Mouse (Mus musculus) neural tube, embryonic 11.5 days (tissue): Measurements from ENCODE around the gene Cdyl. TPM values are rescaled to one million over a fixed set of nuclear protein-coding genes. Genes with fewer than 3 reads are reported as not detected.

Experiments used
- ATAC-seq: fragments of 200-750 bp; cut with Nextera tagmentation; 2 replicates; pipeline ENCODE4 v1.8.0; 2017; ENCODE audit warnings: moderate number of reproducible peaks, mild to moderate bottlenecking, moderate TSS enrichment, moderate library complexity; ENCODE audit not compliant: insufficient read depth, low FRiP score, low TSS enrichment
- DNase-seq: peaks from one replicate; pipeline ENCODE4 v3.0.0-alpha.2; 2015; ENCODE audit warnings: low spot score
- H3K27ac ChIP-seq: fragments of 300-500 bp; sonication (generic); 2 replicates; pipeline ENCODE4 v1.5.1; 2014; ENCODE audit warnings: low read depth, mild to moderate bottlenecking, low read length
- H3K27me3 ChIP-seq: fragments of 300-500 bp; sonication (generic); 2 replicates; pipeline ENCODE4 v1.6.1; 2014; ENCODE audit warnings: mild to moderate bottlenecking, low read length, mixed read lengths; ENCODE audit not compliant: control insufficient read depth, insufficient read depth
- H3K36me3 ChIP-seq: fragments of 300-500 bp; sonication (generic); 2 replicates; pipeline ENCODE4 v1.6.1; 2014; ENCODE audit warnings: mild to moderate bottlenecking, low read length, moderate library complexity, mixed read lengths; ENCODE audit not compliant: control insufficient read depth, insufficient read depth
- H3K4me1 ChIP-seq: fragments of 300-500 bp; sonication (generic); 2 replicates; pipeline ENCODE4 v1.6.1; 2014; ENCODE audit warnings: low read length, mixed read lengths; ENCODE audit not compliant: control insufficient read depth, insufficient read depth
- H3K4me2 ChIP-seq: fragments of 300-500 bp; sonication (generic); 2 replicates; pipeline ENCODE4 v1.6.1; 2014; ENCODE audit warnings: low read depth, mild to moderate bottlenecking, moderate library complexity
- H3K4me3 ChIP-seq: fragments of 300-500 bp; sonication (generic); 2 replicates; pipeline ENCODE4 v1.5.1; 2014; ENCODE audit warnings: low read depth, low read length
- H3K9ac ChIP-seq: fragments of 300-500 bp; sonication (generic); 2 replicates; pipeline ENCODE4 v1.6.1; 2014; ENCODE audit warnings: mild to moderate bottlenecking, low read length
- H3K9me3 ChIP-seq: fragments of 300-500 bp; sonication (generic); 2 replicates; pipeline ENCODE4 v1.6.1; 2016; ENCODE audit warnings: low read length; ENCODE audit not compliant: control insufficient read depth
- WGBS: fragments of 180-500 bp; shearing (Covaris S2); extraction: QIAGEN DNeasy Blood & Tissue Kit; methylation state at CpG from one replicate; pipeline ENCODE4 v1.1.7; 2014; 5-methylcytosine and 5-hydroxymethylcytosine counted together
- polyA plus RNA-seq: library from polyadenylated mRNA; unstranded; fragments of >200 nt; fragmentation: Nextera tagmentation; extraction: Ambion mirVana; gene quantifications from 2 replicates; pipeline ENCODE4 v1.2.1, GENCODE M21; 2014

The Cdyl gene
- polyA plus RNA-seq, 1 experiment from 2014 or later: 15.1 TPM

DNA sequence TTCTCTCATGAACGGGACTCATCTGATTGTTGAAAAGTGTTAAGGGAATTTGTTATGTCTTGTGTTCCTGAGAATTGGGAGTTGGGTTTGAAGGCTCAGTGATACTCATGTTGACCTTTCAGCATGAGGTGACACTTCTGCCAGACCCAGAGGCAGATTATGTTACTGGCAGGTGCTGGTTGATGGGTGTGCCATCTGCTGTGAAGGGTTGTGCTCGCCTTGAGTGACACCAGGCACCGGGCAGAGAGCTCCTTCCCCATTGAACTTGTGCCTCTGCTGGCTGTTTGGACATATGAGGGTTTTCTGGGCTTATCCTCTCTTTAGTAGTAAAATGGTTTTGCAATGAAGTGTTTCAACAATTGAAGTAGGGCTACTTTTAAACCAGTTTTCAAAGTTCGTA lies 135.1 kb downstream of the Cdyl start:
- no peak for DNase-seq
- Histone ChIP-seq H3K9me3 (no peaks in the 10 kb centered on the region), H3K27me3 (no peaks in the 10 kb centered on the region), H3K27ac (no peak overlapping the region), H3K4me3 (no peak overlapping the region), H3K4me1 (no peaks in the 10 kb centered on the region), H3K36me3 (no peaks in the 10 kb centered on the region), H3K4me2 (no peak overlapping the region), H3K9ac (no peak overlapping the region)
- ATAC-seq: no peak
- 66% methylated on average over 4 of the region's 4 CpGs for WGBS

DNA sequence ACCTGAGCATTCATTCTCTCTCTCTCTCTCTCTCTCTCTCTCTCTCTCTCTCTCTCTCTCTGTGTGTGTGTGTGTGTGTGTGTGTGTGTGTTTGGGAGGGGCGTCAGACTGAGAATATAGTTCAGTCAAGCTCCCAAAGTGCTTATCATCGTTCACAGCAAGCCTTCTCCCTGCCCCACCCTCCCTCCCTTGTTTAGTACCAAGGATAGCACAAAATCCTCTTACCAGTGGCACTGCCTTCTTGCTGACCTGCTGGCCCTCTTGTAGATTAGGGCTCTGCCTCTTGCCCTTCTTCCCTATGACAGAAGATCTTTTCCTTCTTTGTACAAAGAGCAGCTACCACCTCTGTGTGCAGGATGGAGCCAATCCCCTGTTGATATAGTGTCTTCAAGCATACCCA lies 136.3 kb downstream of the Cdyl start:
- no peaks in the 10 kb centered on the region for H3K9me3 ChIP-seq
- DNase-seq (no peak), ATAC-seq (no peak)
- H3K4me1 ChIP-seq: no peaks in the 10 kb centered on the region
- no peak overlapping the region for H3K4me2 ChIP-seq
- no peak overlapping the region for H3K27ac ChIP-seq
- WGBS: 57% methylated on average over 2 of the region's 2 CpGs
- H3K27me3 ChIP-seq: no peaks in the 10 kb centered on the region
- no peaks in the 10 kb centered on the region for H3K36me3 ChIP-seq
- no peak overlapping the region for H3K4me3 ChIP-seq
- no peak overlapping the region for H3K9ac ChIP-seq

DNA sequence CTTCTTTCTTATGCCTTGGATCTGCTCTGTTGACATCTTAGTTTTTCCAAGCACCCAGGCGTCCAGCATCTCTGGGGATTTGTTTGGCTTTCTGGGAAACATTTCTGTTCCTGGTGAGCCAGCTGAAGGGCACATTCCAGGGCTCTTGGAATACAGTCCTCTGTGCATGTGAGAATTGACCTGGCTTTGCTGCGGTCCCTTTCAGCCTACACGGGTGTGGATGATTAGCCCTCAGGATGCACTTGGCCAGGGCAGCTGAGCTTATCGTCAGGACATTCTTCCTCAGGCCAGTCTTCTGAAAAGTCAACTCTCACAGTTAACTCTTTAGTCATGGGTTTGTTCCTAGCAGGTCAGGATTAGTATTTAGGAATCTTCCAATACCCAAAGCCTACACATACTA lies 136.7 kb downstream of the Cdyl start:
- Histone ChIP-seq H3K9ac (no peak overlapping the region), H3K4me1 (no peaks in the 10 kb centered on the region), H3K4me3 (no peak overlapping the region), H3K27ac (no peak overlapping the region), H3K9me3 (no peaks in the 10 kb centered on the region), H3K36me3 (no peaks in the 10 kb centered on the region), H3K27me3 (no peaks in the 10 kb centered on the region), H3K4me2 (no peak overlapping the region)
- no peak for DNase-seq
- no peak for ATAC-seq
- 52% methylated on average over 4 of the region's 4 CpGs for WGBS

DNA sequence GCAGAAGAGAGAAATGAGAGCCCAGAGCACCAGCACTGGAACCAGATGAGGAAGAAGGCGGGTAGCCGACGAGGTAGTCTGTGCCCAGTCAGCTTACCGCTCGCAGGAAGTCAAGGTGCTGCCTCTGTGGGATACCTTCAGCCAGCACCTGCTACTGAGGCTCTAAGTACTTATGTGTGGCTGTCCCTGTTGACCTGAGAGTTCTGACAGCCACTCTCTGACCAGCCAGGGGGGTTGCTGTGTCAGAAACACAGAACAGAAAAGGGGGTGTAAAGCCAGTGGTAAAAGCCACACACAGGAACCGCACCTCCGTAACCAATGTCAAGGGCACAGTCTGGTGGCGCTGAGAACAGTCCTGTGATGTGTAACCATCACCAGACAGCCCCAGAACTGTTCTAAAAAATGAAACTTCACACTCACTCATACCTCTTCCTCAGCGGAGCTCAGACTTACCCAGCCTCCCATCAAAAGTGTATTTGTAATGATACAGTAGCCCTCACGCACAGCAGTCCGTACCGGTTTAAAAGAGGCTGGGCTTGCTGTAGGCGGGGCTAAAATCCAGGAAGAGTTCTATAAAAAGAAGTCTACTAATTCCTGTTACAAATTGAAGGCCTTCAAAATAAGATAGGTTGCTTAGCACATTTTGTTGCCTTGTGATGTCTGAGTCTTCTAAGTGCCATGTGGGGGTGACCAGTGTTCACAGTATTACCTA lies 138.3 kb downstream of the Cdyl start:
- H3K9ac ChIP-seq: no peak overlapping the region
- H3K27me3 ChIP-seq: no peaks in the 10 kb centered on the region
- H3K4me2 ChIP-seq: no peak overlapping the region
- WGBS: 91% methylated on average over 13 of the region's 13 CpGs
- DNase-seq: no peak
- no peaks in the 10 kb centered on the region for H3K9me3 ChIP-seq
- H3K27ac ChIP-seq: no peak overlapping the region
- no peaks in the 10 kb centered on the region for H3K36me3 ChIP-seq
- no peak for ATAC-seq
- no peak overlapping the region for H3K4me3 ChIP-seq
- no peaks in the 10 kb centered on the region for H3K4me1 ChIP-seq

DNA sequence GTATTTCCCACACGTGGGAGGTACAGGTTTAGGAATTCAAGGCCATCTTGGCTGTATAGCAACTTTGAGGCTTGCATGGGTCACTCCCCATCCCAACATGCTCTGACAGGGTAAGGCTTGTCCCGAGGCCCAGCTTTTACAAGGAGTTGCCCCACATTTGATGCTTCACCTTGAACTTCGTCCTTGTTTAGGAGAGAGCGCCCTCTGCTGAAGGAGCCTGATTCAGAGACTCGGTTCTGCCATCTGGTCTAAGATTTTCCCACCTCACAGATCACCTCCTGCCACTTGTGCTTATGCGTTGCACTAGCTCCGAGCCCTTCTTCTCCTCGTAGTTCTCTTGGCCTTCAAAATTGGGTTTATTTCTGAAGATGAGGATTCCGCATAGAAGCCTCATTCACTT lies 139.0 kb downstream of the Cdyl start:
- Histone ChIP-seq H3K4me2 (no peak overlapping the region), H3K9ac (no peak overlapping the region), H3K4me1 (no peaks in the 10 kb centered on the region), H3K27ac (no peak overlapping the region), H3K36me3 (no peaks in the 10 kb centered on the region), H3K27me3 (no peaks in the 10 kb centered on the region), H3K4me3 (no peak overlapping the region), H3K9me3 (no peaks in the 10 kb centered on the region)
- ATAC-seq (no peak), DNase-seq (peak; percentile 36)
- WGBS: 74% methylated on average over 9 of the region's 9 CpGs

DNA sequence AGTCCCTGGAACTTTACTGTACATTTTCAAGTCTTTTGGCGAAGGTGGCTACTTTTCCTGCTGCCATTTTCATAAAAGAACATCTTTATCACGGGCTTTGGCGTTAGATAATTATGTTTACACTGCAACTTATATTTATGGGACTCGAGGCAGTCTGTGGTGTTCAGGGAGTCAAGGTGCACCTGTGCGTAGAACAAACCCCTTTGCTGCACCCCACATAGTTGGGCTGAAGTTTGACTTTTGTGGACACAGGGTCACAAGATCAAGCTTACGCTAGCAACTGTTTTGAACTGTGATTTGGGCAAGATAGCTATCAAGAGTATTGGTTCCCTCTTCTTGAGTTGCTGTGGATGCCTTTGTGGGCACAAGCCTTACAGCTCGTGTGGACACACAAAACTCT lies 140.6 kb downstream of the Cdyl start:
- H3K36me3 ChIP-seq: no peaks in the 10 kb centered on the region
- H3K4me3 ChIP-seq: no peak overlapping the region
- no peak overlapping the region for H3K27ac ChIP-seq
- no peak for DNase-seq
- H3K4me2 ChIP-seq: no peak overlapping the region
- no peak for ATAC-seq
- H3K27me3 ChIP-seq: no peaks in the 10 kb centered on the region
- H3K9ac ChIP-seq: no peak overlapping the region
- 90% methylated on average over 7 of the region's 7 CpGs for WGBS
- no peaks in the 10 kb centered on the region for H3K9me3 ChIP-seq
- H3K4me1 ChIP-seq: no peaks in the 10 kb centered on the region

DNA sequence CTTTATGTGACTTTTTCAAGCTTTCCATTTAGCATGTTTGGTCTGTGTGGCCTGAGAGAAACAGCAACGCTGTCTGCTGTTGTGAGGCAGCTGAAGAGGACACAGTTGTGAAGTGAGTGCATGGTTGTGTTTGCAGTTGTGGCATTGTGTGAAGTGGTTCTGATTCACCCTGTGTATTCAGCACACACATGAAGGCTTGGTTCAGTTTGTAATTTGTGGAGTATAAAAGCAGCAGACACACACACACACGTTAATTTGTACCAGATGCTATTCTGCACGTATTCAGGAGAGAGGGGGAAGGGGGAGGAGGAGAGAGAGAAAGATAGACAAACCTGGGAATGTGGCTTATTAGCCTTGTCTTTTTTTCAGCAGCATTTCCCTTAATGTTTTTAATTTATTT lies 146.1 kb downstream of the Cdyl start:
- WGBS: 76% methylated on average over 3 of the region's 3 CpGs
- Histone ChIP-seq H3K27me3 (no peaks in the 10 kb centered on the region), H3K27ac (no peak overlapping the region), H3K36me3 (no peaks in the 10 kb centered on the region), H3K4me1 (no peaks in the 10 kb centered on the region), H3K4me3 (no peak overlapping the region), H3K9me3 (no peaks in the 10 kb centered on the region), H3K9ac (no peak overlapping the region), H3K4me2 (no peak overlapping the region)
- no peak for ATAC-seq
- DNase-seq: no peak

DNA sequence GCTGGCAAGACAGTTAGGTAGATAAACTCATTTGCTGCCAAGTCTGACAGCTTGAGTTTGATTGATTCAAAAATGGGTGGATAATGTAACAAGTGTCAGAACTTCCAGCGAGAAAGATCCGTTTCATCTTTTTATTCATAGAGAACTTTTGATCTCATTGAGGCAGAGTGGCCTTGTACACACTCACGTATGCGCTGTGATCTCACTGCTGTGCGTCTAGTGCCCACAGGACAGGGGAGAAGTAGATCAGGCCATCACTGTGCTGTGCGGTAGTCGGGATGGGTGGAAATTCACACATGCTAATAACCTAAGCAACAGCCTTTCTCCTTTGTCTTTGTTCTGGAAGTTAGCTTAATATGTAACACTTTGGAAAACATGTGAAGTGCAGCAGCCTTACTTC lies 146.5 kb downstream of the Cdyl start:
- WGBS: 87% methylated on average over 7 of the region's 7 CpGs
- H3K9me3 ChIP-seq: no peaks in the 10 kb centered on the region
- no peaks in the 10 kb centered on the region for H3K36me3 ChIP-seq
- DNase-seq: no peak
- H3K4me1 ChIP-seq: no peaks in the 10 kb centered on the region
- no peak overlapping the region for H3K4me3 ChIP-seq
- no peaks in the 10 kb centered on the region for H3K27me3 ChIP-seq
- H3K9ac ChIP-seq: no peak overlapping the region
- H3K27ac ChIP-seq: no peak overlapping the region
- H3K4me2 ChIP-seq: no peak overlapping the region
- no peak for ATAC-seq

DNA sequence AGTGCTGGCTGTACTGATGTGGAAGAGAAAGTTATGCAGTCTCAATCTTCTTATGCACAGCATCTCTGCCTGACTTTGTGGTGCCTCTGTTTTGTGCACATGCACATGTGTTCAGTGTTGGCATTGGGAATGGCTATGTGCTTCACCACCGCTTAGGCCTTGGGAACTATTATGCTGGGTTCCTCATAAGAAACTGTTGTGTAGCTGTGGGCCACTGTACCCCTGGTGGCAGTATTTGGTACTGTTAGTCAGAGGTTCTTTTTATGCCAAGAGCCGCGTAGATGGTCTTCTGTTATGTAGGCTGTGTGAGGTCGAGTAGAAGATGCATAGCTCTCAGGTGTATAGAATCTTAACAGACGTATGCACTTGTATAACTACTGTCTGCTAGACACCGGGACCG lies 147.4 kb downstream of the Cdyl start:
- H3K36me3 ChIP-seq: no peaks in the 10 kb centered on the region
- ATAC-seq: no peak
- no peak overlapping the region for H3K4me2 ChIP-seq
- H3K27ac ChIP-seq: no peak overlapping the region
- WGBS: 93% methylated on average over 7 of the region's 7 CpGs
- no peak overlapping the region for H3K4me3 ChIP-seq
- no peaks in the 10 kb centered on the region for H3K9me3 ChIP-seq
- DNase-seq: no peak
- peaks cover 4% of the 10 kb centered on the region; the same call in 1 of the 2 replicates for H3K4me1 ChIP-seq
- H3K27me3 ChIP-seq: no peaks in the 10 kb centered on the region
- no peak overlapping the region for H3K9ac ChIP-seq
